Mouse (Mus musculus) neural tube, postnatal 0 days (tissue): ENCODE data around the gene Lamtor2. TPM values are rescaled to one million over a fixed set of nuclear protein-coding genes. Genes with fewer than 3 reads are reported as not detected.

Experiments
- microRNA counts: library from miRNA; unstranded; fragments of <30 nt; microRNA quantifications from one replicate; lab custom pipeline; 2015
- microRNA-seq: library from miRNA; unstranded; fragments of <30 nt; microRNA quantifications from one replicate; pipeline ENCODE4, GENCODE M21; 2016
- polyA plus RNA-seq: library from polyadenylated mRNA; unstranded; fragments of >200 nt; fragmentation: Nextera tagmentation; extraction: Ambion mirVana; gene quantifications from 2 replicates; pipeline ENCODE4 v1.2.1, GENCODE M21; 2015

The Lamtor2 gene
- polyA plus RNA-seq, result 178 and 194 TPM in 2 replicates

DNA sequence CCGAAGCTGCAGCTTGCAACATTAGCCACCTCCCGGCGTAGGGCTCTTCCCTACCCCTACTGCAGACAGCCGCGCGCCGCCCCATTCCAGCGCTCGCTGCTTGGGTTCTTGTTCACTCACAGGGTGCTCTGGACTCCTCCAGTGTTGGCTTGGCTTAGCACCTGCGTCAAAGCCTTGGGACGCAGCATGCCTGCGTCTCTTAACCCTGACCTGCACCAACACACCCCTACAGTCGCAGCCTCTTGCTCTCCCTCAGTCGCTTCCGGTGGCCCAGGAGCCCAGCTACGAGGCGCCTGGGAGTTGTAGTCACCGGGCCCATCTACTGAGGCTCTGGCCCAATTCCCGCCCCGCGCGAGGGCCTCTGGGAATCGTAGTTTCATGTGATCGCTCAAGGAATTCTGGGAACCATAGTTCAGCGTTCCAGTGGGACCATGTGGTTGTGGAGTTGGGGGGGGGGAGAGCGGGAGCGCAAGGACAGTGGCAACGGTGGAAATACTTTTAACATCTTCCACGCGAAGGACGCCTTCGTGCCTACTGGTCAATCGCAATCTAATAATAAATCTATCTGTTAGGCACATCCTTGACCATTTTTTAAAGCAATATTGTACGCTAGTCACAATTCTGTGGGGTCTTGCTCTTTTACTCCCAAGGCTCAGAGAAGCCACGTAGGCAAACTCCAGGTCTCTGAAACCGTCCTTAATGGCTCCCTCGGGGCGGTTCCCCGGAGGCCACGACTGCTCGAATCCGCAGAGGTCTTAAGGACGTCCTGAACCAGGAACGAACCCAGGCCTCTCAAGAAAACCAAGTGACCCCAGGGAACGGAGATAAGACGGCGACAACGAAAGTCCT is at the start of gene Lamtor2:
Lamtor2 (minus strand) TSS at position 399 of the 849 bp plus-strand sequence.

DNA sequence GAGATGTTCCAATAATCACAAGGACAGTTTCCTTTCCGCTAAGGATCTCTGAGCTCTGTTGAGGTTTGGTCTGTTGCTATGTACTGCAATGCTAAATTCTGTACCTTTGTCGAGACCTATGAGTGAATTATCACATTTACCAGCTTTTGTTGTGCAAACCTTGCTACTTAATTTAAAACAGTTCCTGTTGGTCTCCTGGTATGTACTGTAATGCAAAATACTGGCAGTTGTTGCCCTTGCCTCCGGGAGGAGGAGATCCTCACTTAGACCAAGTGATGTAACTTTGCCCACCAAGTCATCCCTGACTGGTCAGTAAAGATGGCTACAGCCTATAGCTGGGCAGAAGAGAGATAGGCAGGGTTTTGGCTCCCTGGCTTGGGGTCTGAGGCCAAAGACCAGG is 22.7 kb upstream of the Lamtor2 start, which contains the start of gene Ssr2:
Ssr2 (plus strand) TSS at position 337 of the 400 bp plus-strand sequence.

DNA sequence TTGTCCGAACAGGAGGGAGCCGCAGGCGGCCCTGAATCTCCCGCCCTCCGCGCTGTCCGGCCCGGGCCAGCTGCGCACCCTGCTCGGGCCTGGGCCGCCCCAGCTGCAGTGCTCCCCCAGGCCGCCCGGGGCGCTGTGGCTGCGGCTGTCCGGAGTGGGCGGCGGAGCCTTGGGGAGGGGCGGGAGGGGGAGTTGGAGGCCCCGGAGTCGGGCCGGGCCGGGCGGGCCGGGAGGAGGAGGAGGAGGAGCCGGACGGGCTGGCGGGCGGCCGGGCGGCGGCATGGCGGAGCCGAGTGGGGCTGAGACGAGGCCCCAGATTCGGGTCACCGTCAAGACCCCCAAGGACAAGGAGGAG is 628 bp upstream of the Lamtor2 start, which contains the start of gene Ubqln4:
Ubqln4 (plus strand) TSS at position 234 of the 355 bp plus-strand sequence.

DNA sequence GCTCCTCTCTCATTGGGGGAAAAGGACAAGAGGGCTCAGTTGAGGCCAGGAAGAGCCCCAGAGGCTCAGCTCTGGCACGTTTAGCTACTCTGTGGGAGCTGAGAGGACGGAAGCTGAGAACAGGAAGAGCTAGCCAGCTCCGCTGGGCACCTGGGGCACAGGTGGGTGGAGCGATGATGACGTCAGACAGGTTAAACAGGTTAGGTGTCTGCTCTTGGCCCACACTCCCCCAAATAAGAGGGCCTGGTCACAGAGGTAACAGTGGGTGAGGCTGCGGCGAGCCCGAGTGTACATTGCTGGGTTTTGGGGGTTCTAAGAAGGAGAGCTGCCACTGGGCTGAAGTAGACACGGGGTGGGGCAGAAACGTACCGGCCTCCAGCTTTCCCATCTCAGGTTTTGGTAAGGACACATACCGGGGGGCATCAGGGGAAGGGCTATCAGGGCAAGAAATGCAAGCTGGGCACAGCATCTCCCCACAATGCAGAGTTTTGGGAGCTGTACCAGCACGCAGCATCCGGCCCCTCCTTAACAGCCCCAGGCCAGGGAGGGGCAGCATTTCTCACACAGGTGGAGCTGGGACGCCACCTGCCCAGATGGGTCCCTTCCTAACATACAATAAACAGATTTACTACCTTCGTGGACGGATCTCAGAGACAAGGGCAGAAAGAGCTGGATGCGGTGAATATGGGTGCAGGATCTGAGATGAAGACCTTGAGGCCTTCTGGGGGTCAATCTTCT is 4.5 kb downstream of the Lamtor2 start, which contains the start of gene Rab25:
Rab25 (minus strand) TSS at position 121 of the 738 bp plus-strand sequence.

DNA sequence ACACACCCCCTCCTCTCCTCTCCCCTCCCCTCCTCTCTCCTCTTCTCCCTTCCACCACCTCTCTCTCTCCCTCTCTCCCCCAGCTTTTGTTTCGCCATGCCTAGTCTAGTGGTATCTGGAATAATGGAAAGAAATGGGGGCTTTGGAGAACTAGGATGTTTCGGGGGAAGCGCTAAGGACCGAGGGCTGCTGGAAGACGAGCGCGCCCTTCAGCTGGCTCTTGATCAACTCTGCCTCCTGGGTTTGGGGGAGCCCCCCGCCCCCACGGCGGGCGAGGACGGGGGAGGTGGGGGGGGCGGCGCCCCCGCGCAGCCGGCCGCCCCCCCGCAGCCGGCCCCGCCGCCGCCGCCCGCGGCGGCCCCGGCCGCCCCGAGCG is 20.6 kb downstream of the Lamtor2 start, which contains the start of gene Mex3a:
Mex3a (plus strand) TSS at position 97 of the 376 bp plus-strand sequence.

DNA sequence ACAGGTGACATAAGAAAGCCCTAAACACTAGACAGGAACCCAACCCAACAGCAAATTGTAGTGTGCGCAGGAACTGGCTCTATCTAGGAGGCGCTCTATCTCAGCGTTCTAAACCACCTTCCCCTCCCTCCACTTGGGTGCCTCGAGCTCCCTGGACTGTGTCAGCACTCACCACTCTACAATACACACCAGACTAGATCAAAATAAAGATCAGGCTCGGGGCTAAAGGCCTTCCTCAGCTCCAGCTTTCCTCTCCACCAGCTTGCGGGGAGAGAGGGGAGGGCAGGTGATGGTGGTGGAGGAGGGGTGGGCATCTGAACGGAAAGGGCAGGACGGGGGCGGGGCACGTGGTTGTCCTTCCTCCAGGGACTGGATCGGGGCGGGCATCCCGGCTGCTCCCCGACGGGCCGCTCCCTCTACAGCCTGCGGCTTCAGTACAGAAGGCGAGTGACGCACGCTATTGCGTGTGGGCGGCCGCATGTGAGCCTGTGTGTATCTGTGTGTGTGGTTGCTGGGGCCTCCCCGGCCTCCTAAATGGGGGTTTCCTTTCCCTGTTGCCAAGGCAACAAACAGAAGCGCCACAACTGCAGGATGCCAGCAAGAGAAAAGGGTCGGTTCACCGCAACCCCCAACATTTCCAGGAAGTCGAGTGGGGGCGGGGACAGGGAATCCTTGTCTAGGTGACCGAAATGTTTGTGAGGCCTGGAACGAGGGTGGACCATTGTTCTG is 43.0 kb downstream of the Lamtor2 start, which contains the start of gene Lmna:
Lmna (minus strand) TSS at position 265 of the 729 bp plus-strand sequence.

MicroRNAs encoded within 50 kb of the gene (microRNA counts, 519-probe panel; counts per million panel counts)
- microRNA mmu-miR-1905 (lab: Ali Mortazavi, UCI), result 40.5 counts per million

Small RNAs within 50 kb of the gene (microRNA-seq; reads per million reads assigned to microRNA genes)
- not detected for gene Mir1905

Other genes starting within 250 kb of the Lamtor2 start
- gene Glmp, start 228.1 kb downstream of the Lamtor2 start, polyA plus RNA-seq, result 132 and 139 TPM in 2 replicates
- 1.5 TPM in 2 replicates for gene Tmem79, start 216.9 kb downstream of the Lamtor2 start, polyA plus RNA-seq
- 37.5 and 39.9 TPM in 2 replicates for gene Smg5, start 216.8 kb downstream of the Lamtor2 start, polyA plus RNA-seq
- gene Paqr6, start 188.5 kb downstream of the Lamtor2 start, polyA plus RNA-seq, result 8.0 and 11.4 TPM in 2 replicates
- gene Bglap3, start 180.3 kb downstream of the Lamtor2 start, polyA plus RNA-seq, result not detected in 2 replicates
- 1.4 and 1.5 TPM in 2 replicates for gene Bglap2, start 174.4 kb downstream of the Lamtor2 start, polyA plus RNA-seq
- gene Bglap, start 168.6 kb downstream of the Lamtor2 start, polyA plus RNA-seq, result 2.0 and 2.5 TPM in 2 replicates
- 29.2 and 33.8 TPM in 2 replicates for gene Pmf1, start 142.7 kb downstream of the Lamtor2 start, polyA plus RNA-seq
- gene Slc25a44, start 127.9 kb downstream of the Lamtor2 start, polyA plus RNA-seq, result 31.5 and 36.8 TPM in 2 replicates
- gene Sema4a, start 91.9 kb downstream of the Lamtor2 start, polyA plus RNA-seq, result 27.0 and 28.0 TPM in 2 replicates
- 79.1 and 80.0 TPM in 2 replicates for gene Lmna, start 43.1 kb downstream of the Lamtor2 start, polyA plus RNA-seq
- gene Mex3a, start 20.7 kb downstream of the Lamtor2 start, polyA plus RNA-seq, result 7.9 and 10.1 TPM in 2 replicates
- gene Rab25, start 4.8 kb downstream of the Lamtor2 start, polyA plus RNA-seq, result 0.57 and 0.69 TPM in 2 replicates
- gene Ubqln4, start 684 bp upstream of the Lamtor2 start, polyA plus RNA-seq, result 29.3 and 34.0 TPM in 2 replicates
- gene Ssr2, start 22.8 kb upstream of the Lamtor2 start, polyA plus RNA-seq, result 189 and 202 TPM in 2 replicates
- gene Arhgef2, start 52.9 kb upstream of the Lamtor2 start, polyA plus RNA-seq, result 53.1 and 58.9 TPM in 2 replicates
- not detected in 2 replicates for gene Rxfp4, start 100.1 kb upstream of the Lamtor2 start, polyA plus RNA-seq
- gene Khdc4, start 132.7 kb upstream of the Lamtor2 start, polyA plus RNA-seq, result 53.2 and 62.6 TPM in 2 replicates
- 71.7 and 73.6 TPM in 2 replicates for gene Rit1, start 163.8 kb upstream of the Lamtor2 start, polyA plus RNA-seq
- gene Syt11, start 222.1 kb upstream of the Lamtor2 start, polyA plus RNA-seq, result 244 and 246 TPM in 2 replicates